ENCODE assay signal across 9 mouse cellular contexts in genomic region chr1:174502031-174502845, GRCm38 (mm10). TPM values are rescaled to one million over a fixed set of nuclear protein-coding genes. Genes with fewer than 3 reads are reported as not detected.
DNase-seq lines count a peak whose midpoint lies in the region; ATAC-seq and TF ChIP-seq lines count a peak whose summit lies in the region.
"Had no signal": no experiment of that assay in that cellular context is flagged by ENCODE, and none has a peak within 500 bp of the region (broad histone marks: within the 10 kb centered on the region; RNA-seq: fewer than 3 reads in every experiment).

No protein-coding gene starts in this region.

- peak overlapping the region; percentile 58 for H3K9ac ChIP-seq in kidney, embryonic 14.5 days (ENCODE audit: low read depth, low read length)
- peak overlapping the region; percentile 88 for H3K9ac ChIP-seq in forebrain, postnatal 0 days
- H3K9ac ChIP-seq in hindbrain, embryonic 16.5 days (ENCODE audit: low read depth, low read length) = peak overlapping the region; percentile 95
- peak overlapping the region; percentile 70 for H3K9ac ChIP-seq in limb, embryonic 12.5 days (replicated peaks)

- no peaks in the 10 kb centered on the region for H3K9me3 ChIP-seq in kidney, embryonic 14.5 days (ENCODE audit: control insufficient read depth, low read length)
- H3K9me3 ChIP-seq in forebrain, postnatal 0 days (ENCODE audit: low read length) = no peaks in the 10 kb centered on the region
- no peaks in the 10 kb centered on the region for H3K9me3 ChIP-seq in hindbrain, embryonic 16.5 days (ENCODE audit: control insufficient read depth, low read length)
- no peaks in the 10 kb centered on the region for H3K9me3 ChIP-seq in limb, embryonic 12.5 days

- no peak for DNase-seq in kidney, adult 8-10 months
- peak; percentile 74 to 75 for DNase-seq in cerebellum, adult 2 months
- DNase-seq in forebrain, postnatal 0 days = peak; percentile 81
- DNase-seq in neural tube, embryonic 10.5 days (ENCODE audit: extremely low spot score, low spot score) = peak; percentile 80
- DNase-seq in testis, postnatal 14 days (ENCODE audit: low spot score) = peak; percentile 9

- H3K4me3 ChIP-seq in kidney, embryonic 14.5 days (ENCODE audit: low read length) = peak overlapping the region; percentile 61
- peak overlapping the region; percentile 95 for H3K4me3 ChIP-seq in cerebellum, adult 2 months (replicated peaks; ENCODE audit: insufficient read depth, low read depth, low read length)
- peak overlapping the region; percentile 66 for H3K4me3 ChIP-seq in forebrain, postnatal 0 days (ENCODE audit: low read depth, low read length)
- peak overlapping the region; percentile 83 for H3K4me3 ChIP-seq in hindbrain, embryonic 16.5 days (ENCODE audit: low read length)
- H3K4me3 ChIP-seq in limb, embryonic 12.5 days (replicated peaks) = peak overlapping the region; percentile 67

- 0 out of 2 replicates have a peak, but pooled peaks have one; percentile 3 for TF ChIP-seq CTCF in cerebellum, adult 2 months (IDR thresholded peaks at IDR 0.05; ENCODE audit: borderline replicate concordance, insufficient read depth, low read depth, low read length)
- peak; percentile 72 for TF ChIP-seq CTCF in forebrain, postnatal 0 days (IDR thresholded peaks at IDR 0.05; ENCODE audit: low read depth)

- H3K27ac ChIP-seq in kidney, embryonic 14.5 days (ENCODE audit: low read depth, low read length) = no peak overlapping the region
- peak overlapping the region; percentile 2 for H3K27ac ChIP-seq in cerebellum, adult 2 months (ENCODE audit: insufficient read depth, low read length)
- H3K27ac ChIP-seq in forebrain, postnatal 0 days (ENCODE audit: low read depth, low read length) = peak overlapping the region; percentile 86
- peak overlapping the region; percentile 90 for H3K27ac ChIP-seq in hindbrain, embryonic 16.5 days (ENCODE audit: low read depth, low read length)
- H3K27ac ChIP-seq in limb, embryonic 12.5 days = 0 out of 2 replicates have a peak overlapping the region, but pooled peaks have one; percentile 35

- peak overlapping the region; percentile 98 for H3K4me2 ChIP-seq in kidney, embryonic 14.5 days (replicated peaks; ENCODE audit: low read depth, low read length)
- H3K4me2 ChIP-seq in forebrain, postnatal 0 days (ENCODE audit: low read depth) = peak overlapping the region; percentile 85
- peak overlapping the region; percentile 77 for H3K4me2 ChIP-seq in hindbrain, embryonic 16.5 days (ENCODE audit: low read length)
- peak overlapping the region; percentile 98 for H3K4me2 ChIP-seq in limb, embryonic 12.5 days

- no peak for TF ChIP-seq POLR2A in cerebellum, adult 2 months (IDR thresholded peaks at IDR 0.05; ENCODE audit: borderline replicate concordance, insufficient read depth, low read length)

- peaks cover 10% of the 10 kb centered on the region for H3K27me3 ChIP-seq in kidney, embryonic 14.5 days (ENCODE audit: control insufficient read depth, insufficient read depth, low read length)
- no peaks in the 10 kb centered on the region for H3K27me3 ChIP-seq in cerebellum, adult 2 months (ENCODE audit: control insufficient read depth, insufficient read depth, low read length)
- H3K27me3 ChIP-seq in forebrain, postnatal 0 days (ENCODE audit: insufficient read depth, low read length) = no peaks in the 10 kb centered on the region
- H3K27me3 ChIP-seq in hindbrain, embryonic 16.5 days (replicated peaks; ENCODE audit: control insufficient read depth, insufficient read depth, low read length) = no peaks in the 10 kb centered on the region
- H3K27me3 ChIP-seq in limb, embryonic 12.5 days = peaks cover 22% of the 10 kb centered on the region

- peaks cover 14% of the 10 kb centered on the region for H3K4me1 ChIP-seq in kidney, embryonic 14.5 days (ENCODE audit: control insufficient read depth, insufficient read depth, low read length)
- H3K4me1 ChIP-seq in cerebellum, adult 2 months (ENCODE audit: control insufficient read depth, insufficient read depth, low read length) = no peaks in the 10 kb centered on the region
- peaks cover 14% of the 10 kb centered on the region for H3K4me1 ChIP-seq in forebrain, postnatal 0 days (ENCODE audit: insufficient read depth)
- peaks cover 29% of the 10 kb centered on the region for H3K4me1 ChIP-seq in hindbrain, embryonic 16.5 days (ENCODE audit: control insufficient read depth, insufficient read depth, low read depth, low read length)
- H3K4me1 ChIP-seq in limb, embryonic 12.5 days (replicated peaks) = peaks cover 15% of the 10 kb centered on the region

- H3K36me3 ChIP-seq in kidney, embryonic 14.5 days (ENCODE audit: control insufficient read depth, insufficient read depth, low read length) = no peaks in the 10 kb centered on the region
- no peaks in the 10 kb centered on the region for H3K36me3 ChIP-seq in forebrain, postnatal 0 days (ENCODE audit: insufficient read depth)
- H3K36me3 ChIP-seq in hindbrain, embryonic 16.5 days (ENCODE audit: control insufficient read depth, insufficient read depth, low read length) = no peaks in the 10 kb centered on the region
- H3K36me3 ChIP-seq in limb, embryonic 12.5 days = no peaks in the 10 kb centered on the region
- H3K36me3 ChIP-seq: G1E had no signal

- ATAC-seq in kidney, embryonic 14.5 days (ENCODE audit: low FRiP score, low TSS enrichment) = peak; percentile 82
- ATAC-seq in forebrain, postnatal 0 days = peak; percentile 69
- peak; percentile 53 for ATAC-seq in hindbrain, embryonic 16.5 days
- ATAC-seq in limb, embryonic 12.5 days (ENCODE audit: insufficient number of reproducible peaks, insufficient read depth, low FRiP score, low TSS enrichment, low read depth) = peak; percentile 64

- under 1% methylated on average over 38 of the region's 40 CpGs for WGBS in kidney, embryonic 14.5 days
- under 1% methylated on average over 40 of the region's 40 CpGs for WGBS in cerebellum, adult 2 months
- under 1% methylated on average over 40 of the region's 40 CpGs for WGBS in forebrain, postnatal 0 days
- WGBS in hindbrain, embryonic 16.5 days = under 1% methylated on average over 39 of the region's 40 CpGs
- under 1% methylated on average over 40 of the region's 40 CpGs for WGBS in limb, embryonic 12.5 days

RNA-seq across cellular contexts. Expression of gene Fmn2, which starts 0.6 kb away (rescaled TPM):
- 0.93 and 1.6 TPM in 2 replicates for polyA plus RNA-seq in kidney, embryonic 14.5 days (2014; fragmentation: Nextera tagmentation; extraction: Ambion mirVana)
- polyA plus RNA-seq in cerebellum, adult 2 months (2012; rRNA removed) = 24.3 and 25.5 TPM in 2 replicates
- total RNA-seq in forebrain, postnatal 0 days (2014; rRNA removed) = 13.9 and 21.3 TPM in 2 replicates
- polyA plus RNA-seq in forebrain, postnatal 0 days (2015; fragmentation: Nextera tagmentation; extraction: Ambion mirVana) = 4.3 and 5.9 TPM in 2 replicates
- 6.3 and 6.5 TPM in 2 replicates for polyA plus RNA-seq in hindbrain, embryonic 16.5 days (2015; fragmentation: Nextera tagmentation; extraction: Ambion mirVana)
- polyA plus RNA-seq in limb, embryonic 12.5 days (2016; fragmentation: Nextera tagmentation; extraction: Ambion mirVana) = 1.2 and 2.6 TPM in 2 replicates
- total RNA-seq: G1E had no signal
- polyA plus RNA-seq: G1E had no signal

Comparison
In these comparisons a context has a peak if more than half of its experiments do, and no peak if none do; other contexts are left out.
1. DNase-seq: peak in cerebellum, adult 2 months (2 of 2), forebrain, postnatal 0 days (single experiment), neural tube, embryonic 10.5 days (single experiment) and testis, postnatal 14 days (single experiment); none in kidney, adult 8-10 months (0 of 2).
2. Peak in every context shown above with its lines, with median percentiles within 50 percentile points of each other: ATAC-seq, H3K4me2 ChIP-seq, H3K4me3 ChIP-seq and H3K9ac ChIP-seq.